Comparison of ENCODE assay signal across 16 mouse cellular contexts in the genomic region with DNA sequence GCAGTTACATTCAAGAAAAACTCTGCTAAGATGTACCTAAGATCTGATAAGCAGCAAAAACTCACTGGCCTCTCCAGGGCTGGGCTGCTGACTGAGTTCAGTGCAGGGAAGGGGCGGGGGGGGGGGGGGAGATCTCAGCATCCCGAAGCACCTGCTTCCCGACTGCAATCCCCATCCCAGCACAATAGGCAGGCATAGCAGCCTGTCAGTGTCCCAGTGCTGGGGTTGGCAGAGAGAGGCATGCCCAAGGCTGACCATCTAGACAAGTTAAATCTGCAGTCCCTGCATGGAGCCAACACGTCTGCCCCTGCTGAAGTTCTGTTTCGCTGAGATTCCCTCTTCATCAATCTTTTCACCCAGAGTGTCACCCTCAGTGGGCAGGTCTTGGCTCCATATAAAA.
A peak's percentile ranks its signal among the peaks of the same experiment; 100 is the strongest.
DNase-seq lines count a peak whose midpoint lies in the region; ATAC-seq and TF ChIP-seq lines count a peak whose summit lies in the region.
"Had no signal": no experiment of that assay in that cellular context is flagged by ENCODE, and none has a peak within 500 bp of the region (broad histone marks: within the 10 kb centered on the region; RNA-seq: fewer than 3 reads in every experiment).

No protein-coding gene starts in this region.

- ATAC-seq in midbrain, embryonic 13.5 days, result peak; percentile 38; the same call in 1 of the 2 replicates
- ATAC-seq in midbrain, embryonic 16.5 days, result no peak
- ATAC-seq in hindbrain, embryonic 15.5 days (ENCODE audit: low FRiP score, low read depth), result peak; percentile 44; the same call in 1 of the 2 replicates
- no peak for ATAC-seq in midbrain, postnatal 0 days (ENCODE audit: low FRiP score)
- ATAC-seq: lung, postnatal 0 days had no signal

- peak; percentile 31 to 43 for DNase-seq in cerebellum, postnatal 10 days
- DNase-seq in cerebellum, adult 8-10 months, result no peak
- DNase-seq in midbrain, postnatal 0 days (ENCODE audit: low spot score), result peak; percentile 33
- DNase-seq in layer of hippocampus, postnatal 25 days (ENCODE audit: extremely low spot score in 1 of 2, low spot score in 1 of 2), result no peak
- DNase-seq in gastrocnemius, adult 18-20 months (ENCODE audit: low spot score), result no peak
- DNase-seq: adrenal gland, adult 2 months; cerebellum, postnatal 36 days; heart, postnatal 14 days; right cerebral cortex, postnatal 14 days had no signal

- no peak for TF ChIP-seq CTCF in midbrain, postnatal 0 days (IDR thresholded peaks at IDR 0.05)

- no peak overlapping the region for H3K4me2 ChIP-seq in midbrain, embryonic 13.5 days (replicated peaks)
- no peak overlapping the region for H3K4me2 ChIP-seq in midbrain, embryonic 16.5 days (ENCODE audit: low read length)
- no peak overlapping the region for H3K4me2 ChIP-seq in hindbrain, embryonic 15.5 days
- H3K4me2 ChIP-seq in midbrain, postnatal 0 days (ENCODE audit: low read depth, low read length, poor library complexity, severe bottlenecking), result no peak overlapping the region
- H3K4me2 ChIP-seq: heart, embryonic 11.5 days; liver, embryonic 15.5 days had no signal

- H3K36me3 ChIP-seq in midbrain, embryonic 13.5 days, result no peaks in the 10 kb centered on the region
- no peaks in the 10 kb centered on the region for H3K36me3 ChIP-seq in midbrain, embryonic 16.5 days (ENCODE audit: control insufficient read depth, insufficient read depth, low read length)
- no peaks in the 10 kb centered on the region for H3K36me3 ChIP-seq in hindbrain, embryonic 15.5 days
- H3K36me3 ChIP-seq in midbrain, postnatal 0 days (ENCODE audit: insufficient read depth, low read length), result no peaks in the 10 kb centered on the region
- H3K36me3 ChIP-seq: liver, embryonic 15.5 days had no signal

- H3K9me3 ChIP-seq in midbrain, embryonic 13.5 days, result no peaks in the 10 kb centered on the region
- H3K9me3 ChIP-seq in midbrain, embryonic 16.5 days (replicated peaks; ENCODE audit: control insufficient read depth, low read length, poor library complexity, severe bottlenecking), result no peaks in the 10 kb centered on the region
- no peaks in the 10 kb centered on the region for H3K9me3 ChIP-seq in hindbrain, embryonic 15.5 days
- no peaks in the 10 kb centered on the region for H3K9me3 ChIP-seq in midbrain, postnatal 0 days (ENCODE audit: low read length)
- H3K9me3 ChIP-seq: liver, embryonic 15.5 days had no signal

- WGBS in midbrain, embryonic 13.5 days, result 35% methylated on average over 5 of the region's 5 CpGs
- whole genome bisulfite sequencing in midbrain, embryonic 16.5 days, result 32% methylated on average over 4 of the region's 5 CpGs
- 26% methylated on average over 4 of the region's 5 CpGs for WGBS in hindbrain, embryonic 15.5 days
- WGBS in midbrain, postnatal 0 days, result 31% methylated on average over 4 of the region's 5 CpGs

- peaks cover 11% of the 10 kb centered on the region; the same call in 1 of the 2 replicates for H3K27me3 ChIP-seq in midbrain, embryonic 13.5 days
- H3K27me3 ChIP-seq in midbrain, embryonic 16.5 days (ENCODE audit: control insufficient read depth, insufficient read depth, low read depth, low read length), result no peaks in the 10 kb centered on the region
- H3K27me3 ChIP-seq in hindbrain, embryonic 15.5 days, result no peaks in the 10 kb centered on the region
- H3K27me3 ChIP-seq in midbrain, postnatal 0 days (ENCODE audit: insufficient read depth, low read length), result no peaks in the 10 kb centered on the region; the same call in 1 of the 2 replicates
- H3K27me3 ChIP-seq: CH12.LX; liver, embryonic 15.5 days had no signal

- H3K4me1 ChIP-seq in midbrain, embryonic 13.5 days (replicated peaks), result peaks cover 8% of the 10 kb centered on the region
- no peaks in the 10 kb centered on the region; the same call in 1 of the 2 replicates for H3K4me1 ChIP-seq in midbrain, embryonic 16.5 days (ENCODE audit: control insufficient read depth, insufficient read depth, low read length)
- H3K4me1 ChIP-seq in hindbrain, embryonic 15.5 days (replicated peaks), result peaks cover 6% of the 10 kb centered on the region; the same call in 1 of the 2 replicates
- no peaks in the 10 kb centered on the region for H3K4me1 ChIP-seq in midbrain, postnatal 0 days (ENCODE audit: insufficient read depth, low read length)
- H3K4me1 ChIP-seq: liver, embryonic 15.5 days had no signal

- H3K9ac ChIP-seq in midbrain, embryonic 13.5 days (replicated peaks), result no peak overlapping the region
- no peak overlapping the region for H3K9ac ChIP-seq in midbrain, embryonic 16.5 days (ENCODE audit: low read depth, low read length)
- no peak overlapping the region for H3K9ac ChIP-seq in hindbrain, embryonic 15.5 days
- H3K9ac ChIP-seq in midbrain, postnatal 0 days (replicated peaks; ENCODE audit: low read length, poor library complexity, severe bottlenecking), result no peak overlapping the region
- H3K9ac ChIP-seq: liver, embryonic 15.5 days had no signal

- H3K27ac ChIP-seq in midbrain, embryonic 13.5 days, result no peak overlapping the region
- H3K27ac ChIP-seq in midbrain, embryonic 16.5 days (ENCODE audit: low read length), result no peak overlapping the region
- no peak overlapping the region for H3K27ac ChIP-seq in hindbrain, embryonic 15.5 days (replicated peaks)
- no peak overlapping the region for H3K27ac ChIP-seq in midbrain, postnatal 0 days (ENCODE audit: low read depth, low read length)
- H3K27ac ChIP-seq: liver, embryonic 15.5 days had no signal

- H3K4me3 ChIP-seq in midbrain, embryonic 13.5 days (replicated peaks), result no peak overlapping the region
- no peak overlapping the region for H3K4me3 ChIP-seq in midbrain, embryonic 16.5 days (ENCODE audit: low read depth, low read length)
- H3K4me3 ChIP-seq in hindbrain, embryonic 15.5 days, result no peak overlapping the region
- no peak overlapping the region for H3K4me3 ChIP-seq in midbrain, postnatal 0 days (ENCODE audit: low read depth, low read length)
- H3K4me3 ChIP-seq: liver, embryonic 15.5 days had no signal

Comparison
In these comparisons a context has a peak if more than half of its experiments do, and no peak if none do; other contexts are left out.
1. DNase-seq: peak in cerebellum, postnatal 10 days (2 of 2) and midbrain, postnatal 0 days (single experiment); none in cerebellum, adult 8-10 months (single experiment), layer of hippocampus, postnatal 25 days (0 of 2) and gastrocnemius, adult 18-20 months (single experiment).
2. ATAC-seq: peak in midbrain, embryonic 13.5 days (single experiment) and hindbrain, embryonic 15.5 days (single experiment); none in midbrain, embryonic 16.5 days (single experiment) and midbrain, postnatal 0 days (single experiment).